Comparison of ENCODE assay signal across 8 mouse cellular contexts in the genomic region with DNA sequence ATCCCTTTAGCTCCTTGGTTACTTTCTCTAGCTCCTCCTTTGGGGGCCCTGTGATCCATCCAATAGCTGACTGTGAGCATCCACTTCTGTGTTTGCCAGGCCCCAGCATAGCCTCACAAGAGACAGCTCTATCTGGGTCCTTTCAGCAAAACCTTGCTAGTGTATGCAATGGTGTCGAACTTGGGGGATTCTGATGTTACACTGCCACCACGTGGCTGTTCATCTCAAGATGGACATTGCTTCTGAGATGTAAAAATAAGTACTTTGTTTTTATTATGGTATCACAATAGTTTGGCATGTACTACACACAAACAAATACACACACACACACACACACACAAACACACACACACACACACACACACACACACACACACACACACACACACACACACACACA.
A peak's percentile ranks its signal among the peaks of the same experiment; 100 is the strongest.
DNase-seq lines count a peak whose midpoint lies in the region; ATAC-seq and TF ChIP-seq lines count a peak whose summit lies in the region.
"Not testable (repeated sequence)": the region's sequence is repeated elsewhere in the genome, so short reads cannot be mapped to it uniquely, and the experiment has no call there.

No protein-coding gene starts in this region.

- not testable (repeated sequence) for H3K4me2 ChIP-seq in embryonic facial prominence, embryonic 11.5 days (ENCODE audit: low read depth, low read length); midbrain, embryonic 11.5 days

- H3K27ac ChIP-seq in embryonic facial prominence, embryonic 11.5 days (replicated peaks; ENCODE audit: low read depth, low read length); midbrain, embryonic 11.5 days (ENCODE audit: low read depth, low read length): not testable (repeated sequence)

- intact Hi-C loops in left cerebral cortex, postnatal 25 days (cut with DNase I), result loop anchor here (1.0 kb wide), 1 partner anchor 361 kb away; no protein-coding TSS in a partner anchor

- not testable (repeated sequence) for TF ChIP-seq POLR2A in brain, embryonic 14.5 days (IDR thresholded peaks at IDR 0.05; ENCODE audit: borderline replicate concordance, extremely low read depth, insufficient read depth, insufficient read length, poor library complexity, severe bottlenecking)

- peak; percentile 61; the same call in 1 of the 2 replicates for TF ChIP-seq CTCF in brain, embryonic 14.5 days (IDR thresholded peaks at IDR 0.05; ENCODE audit: borderline replicate concordance, extremely low read depth, insufficient read depth, insufficient read length)

- H3K4me1 ChIP-seq in embryonic facial prominence, embryonic 11.5 days (ENCODE audit: control insufficient read depth, insufficient read depth, low read length); midbrain, embryonic 11.5 days (ENCODE audit: control insufficient read depth, insufficient read depth, low read length): not testable (repeated sequence)

- peak; percentile 30 for DNase-seq in CD4-positive, CD25-positive, alpha-beta regulatory T cell, adult 2 months (ENCODE audit: low read depth, low spot score)
- DNase-seq in brain, embryonic 14.5 days (ENCODE audit: low read depth), result peak; percentile 89
- DNase-seq in embryonic facial prominence, embryonic 11.5 days (ENCODE audit: low spot score), result peak; percentile 68
- DNase-seq in heart, adult 11 months, result peak; percentile 90
- DNase-seq in kidney, adult 8-10 months, result peak; percentile 30 to 68
- peak; percentile 64 to 68 for DNase-seq in left cerebral cortex, postnatal 25 days (ENCODE audit: low spot score in 2 of 2)
- DNase-seq in midbrain, embryonic 11.5 days (ENCODE audit: low spot score, missing footprints), result peak; percentile 90
- peak; percentile 51 for DNase-seq in skeletal muscle tissue, adult 2 months (ENCODE audit: low read depth, low spot score)

- not testable (repeated sequence) for H3K9ac ChIP-seq in embryonic facial prominence, embryonic 11.5 days (replicated peaks; ENCODE audit: low read length); midbrain, embryonic 11.5 days (ENCODE audit: low read length)

- not testable (repeated sequence) for H3K9me3 ChIP-seq in embryonic facial prominence, embryonic 11.5 days (replicated peaks; ENCODE audit: control insufficient read depth, low read length); midbrain, embryonic 11.5 days (ENCODE audit: control insufficient read depth, low read length)

- H3K36me3 ChIP-seq in embryonic facial prominence, embryonic 11.5 days (replicated peaks; ENCODE audit: control insufficient read depth, insufficient read depth, low read depth, low read length); midbrain, embryonic 11.5 days (ENCODE audit: control insufficient read depth, insufficient read depth, low read length): not testable (repeated sequence)

- H3K27me3 ChIP-seq in embryonic facial prominence, embryonic 11.5 days (ENCODE audit: control insufficient read depth, insufficient read depth, low read length); midbrain, embryonic 11.5 days (ENCODE audit: control insufficient read depth, insufficient read depth, low read length): not testable (repeated sequence)

- not testable (repeated sequence) for ATAC-seq in embryonic facial prominence, embryonic 11.5 days (replicated peaks; ENCODE audit: insufficient number of reproducible peaks, low FRiP score, low TSS enrichment, low read depth)
- ATAC-seq in midbrain, embryonic 11.5 days (ENCODE audit: low FRiP score), result 0 out of 2 replicates have a peak, but pooled peaks have one; percentile 48

- WGBS in embryonic facial prominence, embryonic 11.5 days, result 3% methylated on average over 2 of the region's 2 CpGs
- WGBS in midbrain, embryonic 11.5 days, result 0% methylated on average over 2 of the region's 2 CpGs

- H3K4me3 ChIP-seq in embryonic facial prominence, embryonic 11.5 days (ENCODE audit: low read depth, low read length); midbrain, embryonic 11.5 days (ENCODE audit: low read depth, low read length): not testable (repeated sequence)

Comparison
In these comparisons a context has a peak if more than half of its experiments do, and no peak if none do; other contexts are left out.
1. DNase-seq: peak in every context shown above with its lines; median percentile 90 in heart, adult 11 months; 90 in midbrain, embryonic 11.5 days; 89 in brain, embryonic 14.5 days; 68 in embryonic facial prominence, embryonic 11.5 days; 66 in left cerebral cortex, postnatal 25 days; 51 in skeletal muscle tissue, adult 2 months; 49 in kidney, adult 8-10 months; 30 in CD4-positive, CD25-positive, alpha-beta regulatory T cell, adult 2 months.